Mouse (Mus musculus): Measurements from ENCODE around the gene Bcl11b. TPM values are rescaled to one million over a fixed set of nuclear protein-coding genes. Genes with fewer than 3 reads are reported as not detected.

The Bcl11b gene
- total and polyA plus RNA-seq, 3 experiments, result not detected

- Histone ChIP-seq H3K4me3 (replicated peaks in 1 of 3; ENCODE audit: low read depth in 2 of 3, low read length in 2 of 3, poor library complexity in 1 of 3) (no peak overlapping the region), H3K4me2 (ENCODE audit: insufficient read depth, low read depth, poor library complexity, severe bottlenecking) (no peak overlapping the region), H3K4me1 (ENCODE audit: control insufficient read depth in 1 of 2, insufficient read depth in 2 of 2) (no peaks in the 10 kb centered on the region), H3K9me3 (replicated peaks; ENCODE audit: low read length) (peaks cover 84% of the 10 kb centered on the region), H3K9ac (ENCODE audit: insufficient read depth, low read depth) (no peak overlapping the region), H3K79me2 (replicated peaks; ENCODE audit: control insufficient read depth, extremely low read depth, insufficient read depth, poor library complexity, severe bottlenecking) (no peaks in the 10 kb centered on the region), H3K36me3 (replicated peaks in 1 of 2; ENCODE audit: control insufficient read depth in 1 of 2, insufficient read depth in 1 of 2, low read length in 1 of 2) (no peaks in the 10 kb centered on the region), H3K27ac (ENCODE audit: insufficient read depth, low read depth) (no peak overlapping the region), H3K27me3 (replicated peaks) (no peaks in the 10 kb centered on the region)
- DNase-seq (ENCODE audit: extremely low read depth), result no peak
- dilution Hi-C loops (cut with MboI; ENCODE audit: extremely low pct_ligation_motif_present, extremely low pct_unique_long_range_greater_than_20kb, low sequenced_read_pairs), result no loop called here
- TF ChIP-seq MYC (IDR thresholded peaks at IDR 0.05; ENCODE audit: low read depth, low read length), result no peak
- no peak for TF ChIP-seq UBTF (IDR thresholded peaks at IDR 0.05; ENCODE audit: low read depth, low read length)
- no peak for TF ChIP-seq BHLHE40 (IDR thresholded peaks at IDR 0.05; ENCODE audit: low read depth, low read length)
- no peak for TF ChIP-seq GABPA (IDR thresholded peaks at IDR 0.05; ENCODE audit: insufficient replicate concordance, low read depth, low read length)
- TF ChIP-seq KAT2A (IDR thresholded peaks at IDR 0.05; ENCODE audit: insufficient replicate concordance, low read length), result no peak
- no peak for TF ChIP-seq POLR2A (IDR thresholded peaks at IDR 0.05; ENCODE audit: low read depth, low read length)
- no peak for TF ChIP-seq SMC3 (IDR thresholded peaks at IDR 0.05; ENCODE audit: low read depth, low read length)
- TF ChIP-seq MAZ (IDR thresholded peaks at IDR 0.05; ENCODE audit: low read depth, low read length), result no peak
- no peak for TF ChIP-seq MXI1 (IDR thresholded peaks at IDR 0.05; ENCODE audit: low read depth, low read length)
- TF ChIP-seq RCOR1 (conservative IDR thresholded peaks at IDR 0.05; ENCODE audit: low read depth, low read length), result no peak
- TF ChIP-seq SIN3A (IDR thresholded peaks at IDR 0.05; ENCODE audit: low read length), result no peak
- TF ChIP-seq ELF1 (IDR thresholded peaks at IDR 0.05; ENCODE audit: low read depth, low read length), result no peak
- TF ChIP-seq PAX5 (IDR thresholded peaks at IDR 0.05; ENCODE audit: low read length), result no peak
- TF ChIP-seq HCFC1 (IDR thresholded peaks at IDR 0.05; ENCODE audit: low read depth, low read length), result no peak
- TF ChIP-seq TBP (conservative IDR thresholded peaks at IDR 0.05; ENCODE audit: low read depth, low read length), result no peak
- TF ChIP-seq MEF2A (IDR thresholded peaks at IDR 0.05; ENCODE audit: borderline replicate concordance, low read depth, low read length), result no peak
- TF ChIP-seq JUND (conservative IDR thresholded peaks at IDR 0.05; ENCODE audit: low read depth, low read length), result no peak
- no peak for TF ChIP-seq USF1 (IDR thresholded peaks at IDR 0.05; ENCODE audit: low read depth, low read length)
- in situ Hi-C loops (cut with MboI; ENCODE audit: low pct_ligation_motif_present, low pct_unique_long_range_greater_than_20kb, low sequenced_read_pairs), result no loop called here
Observed at GRCm38 (mm10) chr12:107971081-107971780, 32.2 kb downstream of the Bcl11b start.

- dilution Hi-C loops (cut with MboI; ENCODE audit: extremely low pct_ligation_motif_present, extremely low pct_unique_long_range_greater_than_20kb, low sequenced_read_pairs), result no loop called here
- no peaks in the 10 kb centered on the region for H3K27me3 ChIP-seq (replicated peaks)
- no peak overlapping the region for H3K4me3 ChIP-seq (replicated peaks in 1 of 3; ENCODE audit: low read depth in 2 of 3, low read length in 2 of 3, poor library complexity in 1 of 3)
- H3K27ac ChIP-seq (ENCODE audit: insufficient read depth, low read depth), result no peak overlapping the region
- H3K9ac ChIP-seq (ENCODE audit: insufficient read depth, low read depth), result no peak overlapping the region
- H3K79me2 ChIP-seq (replicated peaks; ENCODE audit: control insufficient read depth, extremely low read depth, insufficient read depth, poor library complexity, severe bottlenecking), result no peaks in the 10 kb centered on the region
- no peak overlapping the region for H3K4me2 ChIP-seq (ENCODE audit: insufficient read depth, low read depth, poor library complexity, severe bottlenecking)
- no peak for DNase-seq (ENCODE audit: extremely low read depth)
- TF ChIP-seq JUN (IDR thresholded peaks at IDR 0.05; ENCODE audit: insufficient read depth, low read depth, low read length) (no peak), UBTF (IDR thresholded peaks at IDR 0.05; ENCODE audit: low read depth, low read length) (no peak), IRF4 (IDR thresholded peaks at IDR 0.05; ENCODE audit: low read depth, low read length) (no peak), MAZ (IDR thresholded peaks at IDR 0.05; ENCODE audit: low read depth, low read length) (no peak), ZC3H11A (IDR thresholded peaks at IDR 0.05; ENCODE audit: low read depth, low read length) (no peak), USF2 (conservative IDR thresholded peaks at IDR 0.05; ENCODE audit: low read depth, low read length) (no peak), MAFK (IDR thresholded peaks at IDR 0.05; ENCODE audit: insufficient replicate concordance, low read length) (no peak), MEF2A (IDR thresholded peaks at IDR 0.05; ENCODE audit: borderline replicate concordance, low read depth, low read length) (no peak), POLR2AphosphoS2 (IDR thresholded peaks at IDR 0.05; ENCODE audit: low read depth, low read length) (no peak), HCFC1 (IDR thresholded peaks at IDR 0.05; ENCODE audit: low read depth, low read length) (no peak)
- in situ Hi-C loops (cut with MboI; ENCODE audit: low pct_ligation_motif_present, low pct_unique_long_range_greater_than_20kb, low sequenced_read_pairs), result no loop called here
- H3K36me3 ChIP-seq (replicated peaks in 1 of 2; ENCODE audit: control insufficient read depth in 1 of 2, insufficient read depth in 1 of 2, low read length in 1 of 2), result no peaks in the 10 kb centered on the region
- peaks cover 84% of the 10 kb centered on the region for H3K9me3 ChIP-seq (replicated peaks; ENCODE audit: low read length)
- H3K4me1 ChIP-seq (ENCODE audit: control insufficient read depth in 1 of 2, insufficient read depth in 2 of 2), result no peaks in the 10 kb centered on the region
Observed at GRCm38 (mm10) chr12:107970637-107971036, 32.8 kb downstream of the Bcl11b start.
